Mouse (Mus musculus) neural tube, embryonic 12.5 days (tissue): Measurements from ENCODE around the gene Clk2. TPM values are rescaled to one million over a fixed set of nuclear protein-coding genes. Genes with fewer than 3 reads are reported as not detected.

Source experiments
- ATAC-seq: fragments of 200-750 bp; cut with Nextera tagmentation; 2 replicates; pipeline ENCODE4 v1.8.0; 2017; ENCODE audit warnings: low read depth, mild to moderate bottlenecking, moderate TSS enrichment, moderate library complexity; ENCODE audit not compliant: low FRiP score
- H3K27ac ChIP-seq: fragments of 300-500 bp; sonication (generic); 2 replicates; pipeline ENCODE4 v1.5.1; 2016
- H3K27me3 ChIP-seq: fragments of 300-500 bp; sonication (generic); replicated peaks from 2 replicates; pipeline ENCODE4 v1.6.1; 2016; ENCODE audit warnings: mild to moderate bottlenecking
- H3K36me3 ChIP-seq: fragments of 300-500 bp; sonication (generic); 2 replicates; pipeline ENCODE4 v1.6.1; 2016; ENCODE audit warnings: mild to moderate bottlenecking
- H3K4me1 ChIP-seq: fragments of 300-500 bp; sonication (generic); 2 replicates; pipeline ENCODE4 v1.6.1; 2016
- H3K4me2 ChIP-seq: fragments of 300-500 bp; sonication (generic); replicated peaks from 2 replicates; pipeline ENCODE4 v1.6.1; 2016; ENCODE audit warnings: mild to moderate bottlenecking
- H3K4me3 ChIP-seq: fragments of 300-500 bp; sonication (generic); 2 replicates; pipeline ENCODE4 v1.5.1; 2016
- H3K9ac ChIP-seq: fragments of 300-500 bp; sonication (generic); 2 replicates; pipeline ENCODE4 v1.6.1; 2016; ENCODE audit warnings: mild to moderate bottlenecking
- H3K9me3 ChIP-seq: fragments of 300-500 bp; sonication (generic); 2 replicates; pipeline ENCODE4 v1.6.1; 2016; ENCODE audit warnings: mild to moderate bottlenecking
- WGBS: fragments of 180-500 bp; shearing (Covaris S2); methylation state at CpG from one replicate; pipeline ENCODE4 v1.1.7; 2016; 5-methylcytosine and 5-hydroxymethylcytosine counted together
- polyA plus RNA-seq: library from polyadenylated mRNA; unstranded; fragments of >200 nt; fragmentation: Nextera tagmentation; extraction: Ambion mirVana; gene quantifications from 2 replicates; pipeline ENCODE4 v1.2.1, GENCODE M21; 2016

Clk2 gene
- polyA plus RNA-seq, 1 experiment from 2014 or later = 43.0 TPM

GRCm38 (mm10) chr3:89163123-89163522, 1.5 kb upstream of the Clk2 start:
- H3K4me3 ChIP-seq = no peak overlapping the region
- no peak for ATAC-seq

GRCm38 (mm10) chr3:89163643-89164245, 851 bp upstream of the Clk2 start:
- WGBS = 79% methylated on average over 5 of the region's 5 CpGs
- Histone ChIP-seq H3K36me3 (peaks cover 18% of the 10 kb centered on the region), H3K4me3 (peak overlapping the region; percentile 84; the same call in 1 of the 2 replicates), H3K27ac (no peak overlapping the region), H3K27me3 (no peaks in the 10 kb centered on the region), H3K4me2 (peak overlapping the region; percentile 60), H3K9me3 (no peaks in the 10 kb centered on the region), H3K9ac (peak overlapping the region; percentile 94; the same call in 1 of the 2 replicates), H3K4me1 (peaks cover 29% of the 10 kb centered on the region)
- ATAC-seq = no peak

More at GRCm38 (mm10) chr3:89163123-89163522, 1.5 kb upstream of the Clk2 start:
- no peak overlapping the region for H3K27ac ChIP-seq
- WGBS = 73% methylated on average over 1 of the region's 1 CpGs
- no peaks in the 10 kb centered on the region for H3K27me3 ChIP-seq
- H3K9ac ChIP-seq = no peak overlapping the region
- H3K4me1 ChIP-seq = peaks cover 35% of the 10 kb centered on the region
- no peak overlapping the region for H3K4me2 ChIP-seq
- peaks cover 12% of the 10 kb centered on the region for H3K36me3 ChIP-seq
- no peaks in the 10 kb centered on the region for H3K9me3 ChIP-seq

GRCm38 (mm10) chr3:89165268-89165870, 774 bp downstream of the Clk2 start:
- Histone ChIP-seq H3K27me3 (no peaks in the 10 kb centered on the region), H3K4me3 (peak overlapping the region; percentile 84), H3K36me3 (peaks cover 34% of the 10 kb centered on the region), H3K4me1 (peaks cover 21% of the 10 kb centered on the region), H3K9me3 (no peaks in the 10 kb centered on the region), H3K4me2 (peak overlapping the region; percentile 60), H3K27ac (peak overlapping the region; percentile 83; the same call in 1 of the 2 replicates), H3K9ac (peak overlapping the region; percentile 94)
- no peak for ATAC-seq
- 25% methylated on average over 12 of the region's 12 CpGs for WGBS

- Histone ChIP-seq H3K27me3 (no peaks in the 10 kb centered on the region), H3K4me1 (peaks cover 21% of the 10 kb centered on the region), H3K4me2 (0 out of 2 replicates have a peak overlapping the region, but pooled peaks have one; percentile 12), H3K4me3 (no peak overlapping the region), H3K9ac (no peak overlapping the region), H3K9me3 (no peaks in the 10 kb centered on the region), H3K27ac (no peak overlapping the region), H3K36me3 (peaks cover 48% of the 10 kb centered on the region)
- no peak for ATAC-seq
- WGBS = 94% methylated on average over 19 of the region's 19 CpGs
Measured at GRCm38 (mm10) chr3:89166945-89167344, 2.4 kb downstream of the Clk2 start.

- Histone ChIP-seq H3K4me1 (peaks cover 14% of the 10 kb centered on the region), H3K36me3 (peaks cover 76% of the 10 kb centered on the region), H3K4me3 (no peak overlapping the region), H3K27me3 (no peaks in the 10 kb centered on the region), H3K27ac (no peak overlapping the region), H3K4me2 (no peak overlapping the region), H3K9ac (no peak overlapping the region), H3K9me3 (no peaks in the 10 kb centered on the region)
- WGBS = 94% methylated on average over 11 of the region's 11 CpGs
- no peak for ATAC-seq
Measured at GRCm38 (mm10) chr3:89174844-89175243, 10.2 kb downstream of the Clk2 start.

- Histone ChIP-seq H3K36me3 (peaks cover 76% of the 10 kb centered on the region), H3K4me1 (peaks cover 14% of the 10 kb centered on the region), H3K9me3 (no peaks in the 10 kb centered on the region), H3K4me3 (no peak overlapping the region), H3K27ac (no peak overlapping the region), H3K4me2 (no peak overlapping the region), H3K9ac (no peak overlapping the region), H3K27me3 (no peaks in the 10 kb centered on the region)
- ATAC-seq = no peak
- 95% methylated on average over 10 of the region's 10 CpGs for WGBS
Measured at GRCm38 (mm10) chr3:89175544-89175943, 10.9 kb downstream of the Clk2 start.

- no peak overlapping the region for H3K27ac ChIP-seq
- H3K4me1 ChIP-seq = peaks cover 14% of the 10 kb centered on the region
- H3K9ac ChIP-seq = no peak overlapping the region
- ATAC-seq = no peak
- no peaks in the 10 kb centered on the region for H3K27me3 ChIP-seq
- no peaks in the 10 kb centered on the region for H3K9me3 ChIP-seq
- H3K4me3 ChIP-seq = no peak overlapping the region
- WGBS = 82% methylated on average over 7 of the region's 7 CpGs
- H3K36me3 ChIP-seq = peaks cover 77% of the 10 kb centered on the region
- H3K4me2 ChIP-seq = no peak overlapping the region
Measured at GRCm38 (mm10) chr3:89176421-89176820, 11.8 kb downstream of the Clk2 start.

GRCm38 (mm10) chr3:89177242-89178106, 12.9 kb downstream of the Clk2 start, which contains the start of gene Scamp3:
Gene Scamp3, plus strand, starts transcription at chr3:89177473.
- WGBS = under 1% methylated on average over 43 of the region's 43 CpGs
- Histone ChIP-seq H3K4me1 (peaks cover 14% of the 10 kb centered on the region), H3K27me3 (no peaks in the 10 kb centered on the region), H3K9ac (peak within 1 kb of the TSS; percentile 79), H3K4me3 (peak within 1 kb of the TSS; percentile 61), H3K36me3 (peaks cover 78% of the 10 kb centered on the region), H3K27ac (no peak within 1 kb of the TSS), H3K9me3 (no peaks in the 10 kb centered on the region), H3K4me2 (peak within 1 kb of the TSS; percentile 90)
- ATAC-seq = peak; percentile 95

- Histone ChIP-seq H3K4me3 (peak overlapping the region; percentile 61), H3K4me1 (peaks cover 14% of the 10 kb centered on the region), H3K36me3 (peaks cover 74% of the 10 kb centered on the region), H3K9me3 (no peaks in the 10 kb centered on the region), H3K9ac (peak overlapping the region; percentile 79), H3K4me2 (peak overlapping the region; percentile 90), H3K27ac (no peak overlapping the region), H3K27me3 (no peaks in the 10 kb centered on the region)
- WGBS = 8% methylated on average over 6 of the region's 6 CpGs
- ATAC-seq = no peak
Measured at GRCm38 (mm10) chr3:89178107-89178385, 13.5 kb downstream of the Clk2 start.

GRCm38 (mm10) chr3:89179056-89179455, 14.5 kb downstream of the Clk2 start:
- Histone ChIP-seq H3K36me3 (peaks cover 64% of the 10 kb centered on the region), H3K4me3 (no peak overlapping the region; the same call in 1 of the 2 replicates), H3K9me3 (no peaks in the 10 kb centered on the region), H3K4me1 (peaks cover 22% of the 10 kb centered on the region), H3K27ac (no peak overlapping the region), H3K9ac (no peak overlapping the region), H3K4me2 (peak overlapping the region; percentile 90; the same call in 1 of the 2 replicates), H3K27me3 (no peaks in the 10 kb centered on the region)
- WGBS = 92% methylated on average over 11 of the region's 11 CpGs
- no peak for ATAC-seq

- H3K9me3 ChIP-seq = no peaks in the 10 kb centered on the region
- H3K27ac ChIP-seq = no peak overlapping the region
- no peaks in the 10 kb centered on the region for H3K27me3 ChIP-seq
- 91% methylated on average over 27 of the region's 27 CpGs for WGBS
- no peak overlapping the region for H3K9ac ChIP-seq
- peaks cover 38% of the 10 kb centered on the region for H3K36me3 ChIP-seq
- H3K4me1 ChIP-seq = peaks cover 38% of the 10 kb centered on the region
- H3K4me3 ChIP-seq = no peak overlapping the region
- ATAC-seq = no peak
- no peak overlapping the region for H3K4me2 ChIP-seq
Measured at GRCm38 (mm10) chr3:89181749-89182500, 17.3 kb downstream of the Clk2 start.
